Mouse (Mus musculus) skeletal muscle tissue, adult 2 months (tissue): ENCODE measurements around the gene Lipe.

ENCODE experiments used
- DNase-seq: peaks from one replicate; pipeline ENCODE4 v3.0.0-alpha.2; 2012; ENCODE audit warnings: low read depth, low spot score

Gene Lipe

DNA sequence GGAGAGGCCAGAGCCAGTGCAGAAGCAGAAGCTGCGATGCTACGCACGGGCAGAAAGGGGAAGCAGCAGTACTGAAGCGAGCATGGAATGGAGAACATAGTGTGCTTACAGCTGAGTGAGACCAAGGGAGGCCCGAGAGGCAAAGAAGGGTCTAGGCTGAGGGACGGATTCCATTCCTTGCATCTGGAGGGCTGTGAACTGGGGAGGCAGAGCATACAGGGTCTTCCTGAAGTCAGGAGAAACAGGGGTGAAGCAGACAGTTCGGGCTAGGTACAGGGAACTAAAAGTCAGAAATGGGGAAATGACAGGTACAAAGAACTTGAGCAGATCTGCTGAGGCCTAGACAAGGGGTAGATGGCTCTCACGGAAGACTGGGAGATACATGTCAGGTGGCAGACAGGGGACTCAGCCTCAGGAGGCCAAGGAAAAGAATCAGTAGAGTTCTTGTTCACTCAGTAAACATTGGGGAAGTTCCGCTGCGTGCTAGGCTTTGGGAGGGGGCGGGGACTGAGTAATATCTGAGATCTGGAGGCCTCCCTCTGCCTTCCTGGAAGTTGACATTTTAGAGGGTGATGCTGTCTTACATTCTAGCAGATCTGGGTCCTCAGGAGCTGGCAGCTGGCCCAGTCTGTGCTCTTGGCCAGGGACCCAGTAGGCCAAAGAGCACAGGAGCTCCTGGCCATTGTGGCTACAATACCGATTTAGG lies 12.5 kb downstream of the Lipe start:
- peak; percentile 85 for DNase-seq

DNA sequence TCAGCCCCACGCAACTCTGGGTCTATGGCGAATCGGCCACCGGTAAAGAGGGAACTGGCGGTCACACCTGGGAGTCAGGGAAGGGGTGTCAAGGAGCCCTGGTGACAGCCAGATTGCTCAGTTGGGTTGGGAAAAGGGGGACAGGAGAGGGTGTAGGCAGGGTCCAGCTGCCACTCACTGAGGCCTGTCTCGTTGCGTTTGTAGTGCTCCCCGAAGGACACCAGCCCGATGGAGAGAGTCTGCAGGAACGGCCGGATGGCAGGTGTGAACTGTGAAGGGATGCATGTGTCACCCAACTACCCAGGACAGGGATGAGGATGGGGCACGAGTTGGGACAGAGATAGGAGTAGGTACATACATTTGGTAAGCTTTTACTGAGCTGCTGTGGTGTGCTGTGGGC lies 13.3 kb downstream of the Lipe start:
- no peak for DNase-seq

DNA sequence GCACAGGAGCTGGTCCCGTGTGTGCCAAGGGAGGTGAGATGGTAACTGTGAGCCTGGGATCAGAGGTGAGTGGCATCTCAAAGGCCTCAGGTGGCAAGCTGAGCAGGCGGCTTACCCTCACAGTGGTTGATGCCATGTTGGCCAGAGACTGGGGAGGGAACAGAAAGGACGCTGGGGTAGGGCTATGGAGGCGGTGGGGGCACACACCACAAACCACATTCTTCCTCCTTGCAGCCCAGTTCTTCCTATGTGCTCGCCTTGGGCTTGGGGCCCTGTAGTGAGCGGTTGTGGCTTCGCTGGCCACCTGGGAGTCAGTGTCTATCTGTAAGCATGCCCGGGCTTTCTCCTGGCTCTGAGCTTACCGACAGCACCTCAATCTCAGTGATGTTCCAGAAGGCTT lies 13.7 kb downstream of the Lipe start:
- DNase-seq, result no peak

DNA sequence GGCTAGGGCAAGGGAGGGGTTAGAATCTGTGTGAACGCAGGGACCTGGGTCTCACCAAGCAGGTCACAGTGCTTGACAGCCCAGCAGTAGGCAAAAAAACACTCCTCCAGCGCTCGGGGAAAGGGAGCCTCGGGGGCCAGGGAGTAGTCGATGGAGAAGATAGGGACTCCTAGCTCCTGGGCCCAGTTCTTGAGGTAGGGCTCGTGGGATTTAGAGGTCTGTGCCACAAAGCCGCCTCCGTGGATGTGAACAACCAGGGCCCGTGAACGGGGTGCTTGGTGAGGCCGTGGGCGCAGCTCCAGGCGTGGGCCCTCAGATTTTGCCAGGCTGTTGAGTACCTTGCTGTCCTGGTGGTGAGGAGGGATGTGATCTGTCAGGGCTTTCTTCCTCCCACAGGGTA lies 14.2 kb downstream of the Lipe start:
- no peak for DNase-seq

DNA sequence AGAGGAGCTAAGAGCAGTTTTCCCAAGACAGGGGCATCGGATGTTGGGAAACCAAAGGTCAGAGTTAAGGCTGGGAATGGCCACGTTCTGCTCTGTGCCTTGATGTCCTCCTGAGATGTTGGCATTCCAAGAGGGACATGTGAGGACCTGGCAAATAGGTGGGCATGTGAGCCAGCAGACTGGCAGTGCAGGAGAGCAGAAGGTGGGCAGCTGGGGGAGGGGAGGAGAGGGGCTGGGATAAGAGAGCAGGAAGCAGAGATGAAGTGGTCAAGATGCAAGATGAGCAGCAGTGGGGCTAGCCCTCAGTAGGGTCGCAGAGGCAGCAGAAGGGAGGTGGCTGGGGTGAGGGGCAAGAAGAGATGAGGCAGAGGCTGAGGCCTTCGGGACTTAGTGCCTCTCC lies 14.6 kb downstream of the Lipe start:
- no peak for DNase-seq

DNA sequence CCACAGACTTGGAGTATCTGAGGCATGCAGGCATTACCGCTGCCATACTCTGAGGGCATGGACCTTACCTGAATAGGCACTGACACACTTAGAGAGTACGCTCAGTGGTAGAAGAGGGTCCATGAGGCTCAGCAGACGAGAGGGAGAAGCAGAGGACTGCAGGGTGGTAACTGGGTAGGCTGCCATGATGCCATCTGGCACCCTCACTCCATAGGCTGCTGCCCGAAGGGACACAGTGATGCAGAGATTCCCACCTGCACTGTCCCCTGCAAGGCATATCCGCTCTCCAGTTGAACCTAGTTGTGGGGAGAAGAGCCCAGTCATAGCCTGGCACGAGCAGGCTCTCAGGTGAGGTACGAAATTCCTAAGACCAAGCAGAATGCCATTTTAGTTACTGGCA lies 15.1 kb downstream of the Lipe start:
- DNase-seq, result no peak

DNA sequence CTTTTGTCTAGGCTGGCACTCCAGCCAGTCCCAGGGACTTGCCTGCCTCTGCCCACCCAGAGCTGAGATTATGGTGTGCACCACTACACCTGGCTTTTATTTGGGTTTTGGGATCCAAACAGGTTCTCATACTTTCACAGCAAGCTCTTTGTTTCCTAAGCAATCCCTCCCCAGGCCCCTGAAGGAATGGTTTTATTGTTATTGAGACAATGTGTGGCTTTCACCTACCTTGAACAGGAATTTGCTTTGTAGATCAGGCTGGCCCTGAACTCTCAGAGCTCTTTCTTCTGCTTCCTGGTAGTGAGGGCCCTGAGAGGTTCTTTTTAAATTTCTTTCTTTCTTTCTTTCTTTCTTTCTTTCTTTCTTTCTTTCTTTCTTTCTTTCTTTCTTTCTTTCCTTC lies 16.0 kb downstream of the Lipe start:
- DNase-seq, result no peak

DNA sequence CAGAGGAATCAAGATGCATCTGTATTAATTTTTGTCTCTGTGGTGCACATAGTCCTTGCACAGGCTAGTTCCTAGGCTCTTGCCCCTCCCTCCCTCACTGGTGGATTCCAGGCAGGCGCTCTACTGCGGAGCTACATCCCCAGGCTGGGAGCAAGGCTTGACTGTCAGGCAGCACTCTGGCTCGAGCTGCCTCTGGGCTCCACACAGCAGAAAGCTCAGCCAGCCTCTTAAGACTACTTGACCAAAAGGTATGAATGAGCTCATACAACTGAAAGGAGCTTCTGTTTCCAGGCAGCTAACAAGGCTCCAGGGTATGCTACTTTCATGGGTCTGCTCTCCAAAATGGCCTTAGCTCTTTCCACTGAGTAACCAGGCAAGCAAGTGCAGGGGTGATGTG lies 17.2 kb downstream of the Lipe start:
- no peak for DNase-seq

DNA sequence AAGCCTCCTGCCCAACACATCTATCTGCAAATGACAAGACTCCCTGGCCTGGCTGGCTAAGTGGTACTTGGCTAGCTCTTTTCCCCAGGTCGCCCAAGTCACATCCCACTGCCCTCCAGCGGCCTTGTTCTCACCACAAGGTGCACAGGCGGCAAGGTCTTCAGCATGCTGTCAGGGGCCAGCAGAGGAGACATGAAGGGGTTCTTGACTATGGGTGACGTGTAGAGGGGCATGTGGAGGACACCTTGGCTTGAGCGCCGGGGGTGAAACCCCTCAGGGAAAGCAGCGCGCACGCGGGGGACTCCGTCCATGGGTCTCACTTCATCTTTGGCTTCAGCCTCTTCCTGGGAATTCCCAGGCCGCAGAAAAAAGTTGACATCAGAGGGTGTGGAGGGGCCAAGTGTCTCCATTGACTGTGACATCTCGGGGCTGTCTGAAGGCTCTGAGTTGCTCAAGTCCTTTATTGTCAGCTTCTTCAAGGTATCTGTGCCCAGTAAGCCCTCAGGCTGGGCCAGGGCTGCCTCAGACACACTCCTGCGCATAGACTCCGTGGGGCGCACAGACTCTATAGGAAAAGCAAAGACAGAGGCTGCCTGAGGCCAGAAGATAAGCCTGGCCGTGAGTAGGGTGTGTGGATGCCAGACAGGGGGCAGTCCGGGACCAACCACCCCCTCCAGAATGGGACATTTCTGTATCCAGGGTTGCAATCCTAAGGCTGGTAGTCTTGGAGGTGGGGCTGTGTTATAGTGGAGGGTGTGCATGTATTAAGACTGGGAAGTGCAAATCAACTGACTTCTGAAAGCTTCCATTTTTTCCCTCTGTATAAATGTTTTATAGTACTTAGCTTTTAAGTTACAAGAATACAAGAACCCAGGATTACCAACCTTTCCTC lies 17.9 kb downstream of the Lipe start:
- no peak for DNase-seq

DNA sequence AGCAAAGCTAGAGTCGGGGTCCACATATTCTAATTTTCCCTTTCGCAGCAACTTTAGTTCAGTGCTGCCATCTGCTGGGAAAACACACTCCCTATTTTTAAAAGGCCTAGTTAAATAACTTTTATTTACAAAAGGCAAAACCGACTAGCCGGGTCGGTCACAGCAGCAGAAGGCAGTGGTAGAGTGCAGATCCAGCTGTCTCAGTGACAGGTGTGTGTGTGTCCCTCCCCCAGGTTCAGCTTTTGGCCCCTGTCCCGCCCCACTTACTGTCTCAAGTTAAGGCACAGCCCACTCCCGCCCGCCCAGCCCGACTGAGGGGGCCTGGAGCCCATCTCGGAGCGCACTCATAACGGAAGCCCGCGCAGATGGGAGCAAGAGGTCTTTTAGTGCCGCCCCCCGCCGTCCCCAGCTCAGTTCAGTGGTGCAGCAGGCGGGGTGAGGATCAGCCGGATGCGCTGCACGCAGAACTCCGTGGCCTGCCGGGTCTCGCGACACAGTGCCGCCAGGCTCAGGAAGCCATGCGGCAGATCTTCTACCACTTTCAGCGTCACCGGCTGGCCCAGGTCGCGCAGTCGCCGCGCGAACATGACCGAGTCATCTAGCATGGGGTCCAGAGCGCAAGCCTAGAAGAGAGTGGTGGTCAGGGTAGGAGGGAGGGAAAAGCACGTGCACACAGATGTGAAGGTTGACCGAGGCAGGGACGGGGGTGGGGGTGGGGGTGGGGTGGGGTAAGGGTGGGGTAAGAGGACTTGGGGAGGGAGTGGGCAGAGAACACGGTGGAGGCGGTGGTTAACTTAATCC lies 18.8 kb downstream of the Lipe start:
- no peak for DNase-seq

DNA sequence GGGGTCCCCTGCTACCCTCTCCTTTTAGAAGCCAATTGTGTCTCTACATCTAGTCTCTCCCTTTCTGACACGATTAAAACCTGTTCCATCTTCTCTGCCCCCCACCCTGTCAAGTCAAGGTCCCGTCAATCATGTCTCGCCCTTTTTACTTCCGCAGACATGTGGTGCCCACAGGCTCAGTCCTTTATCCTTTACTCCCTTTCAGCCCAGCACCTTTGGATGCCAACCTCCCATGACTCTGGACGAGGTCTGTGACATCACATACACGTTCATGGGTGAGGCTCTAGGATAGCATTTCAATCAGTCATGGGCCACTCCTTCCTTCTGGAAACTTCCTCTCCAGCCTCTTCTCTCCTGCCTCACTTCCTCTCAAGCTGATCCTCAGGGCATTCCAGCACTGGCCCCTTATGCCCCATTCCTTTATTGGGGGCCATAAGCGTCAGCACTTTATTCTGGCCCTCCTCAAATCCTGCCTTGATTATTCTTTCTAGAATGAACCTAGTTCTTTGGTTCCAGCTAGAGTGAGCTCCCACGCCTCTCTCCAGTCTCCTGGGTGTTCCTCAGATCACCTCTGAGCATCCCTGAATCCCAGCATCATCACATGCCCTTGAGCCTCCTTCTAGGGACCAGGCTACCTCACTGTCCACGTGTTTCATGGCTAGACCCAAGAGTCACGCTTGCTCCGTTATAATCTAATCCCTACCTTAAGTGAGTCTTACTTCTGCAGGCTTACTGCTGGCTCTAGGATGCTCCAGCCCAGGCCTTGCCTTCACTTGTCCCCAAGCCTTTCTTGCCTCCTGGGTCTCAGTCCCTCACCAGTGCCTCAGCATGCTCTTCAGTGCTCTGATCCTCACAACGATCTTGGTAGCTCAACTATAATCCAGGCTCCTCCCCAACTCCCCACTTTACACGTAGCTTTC lies 20.1 kb downstream of the Lipe start:
- DNase-seq, result no peak

DNA sequence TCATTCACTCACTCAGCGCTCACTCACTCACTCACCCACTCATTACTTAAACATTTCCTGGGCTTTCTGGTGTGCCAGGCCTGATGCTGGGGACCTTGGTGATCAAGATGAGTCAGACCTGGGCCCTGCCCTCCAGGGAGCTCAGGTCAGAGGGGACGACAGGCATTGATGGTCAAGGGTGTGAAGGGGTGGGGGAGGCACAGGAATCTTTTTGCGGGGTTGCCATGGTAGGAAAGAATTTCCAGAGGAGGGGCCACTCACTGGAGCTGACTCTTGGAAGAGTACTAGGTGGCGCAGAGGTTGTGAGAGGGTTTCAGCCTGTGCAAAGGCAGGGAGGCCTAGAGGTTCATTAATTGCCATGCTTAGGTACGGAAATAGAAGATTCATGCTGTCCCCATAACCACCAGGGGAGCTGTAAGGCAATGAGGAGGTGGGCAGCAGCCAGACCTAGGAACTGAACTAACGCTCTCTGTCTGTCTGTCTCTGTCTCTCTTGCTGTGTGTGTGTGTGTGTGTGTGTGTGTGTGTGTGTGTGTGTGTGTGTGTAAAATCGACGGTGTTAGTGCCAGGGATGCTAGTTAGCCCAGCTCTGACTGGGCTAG lies 21.3 kb downstream of the Lipe start:
- DNase-seq, result no peak

DNA sequence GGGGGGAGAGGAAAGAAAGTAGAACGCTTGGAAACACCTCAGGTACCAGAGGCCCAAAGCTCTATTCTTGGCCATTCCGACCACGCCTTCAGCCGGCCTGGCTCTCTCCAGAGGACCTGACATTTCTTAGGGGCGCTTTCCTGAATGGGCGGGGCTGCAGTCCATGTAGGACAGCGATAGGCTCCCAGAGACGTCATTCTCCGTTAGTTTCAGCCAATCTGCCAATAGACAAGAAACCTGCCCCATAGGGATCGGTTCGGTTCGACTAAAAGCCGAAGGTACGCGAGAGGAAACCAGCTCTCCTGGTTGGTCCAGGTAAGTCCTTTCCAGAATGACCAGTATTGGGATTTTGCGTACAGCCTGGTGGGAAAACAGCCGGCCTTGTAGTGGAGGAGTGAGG lies 22.0 kb downstream of the Lipe start:
- peak; percentile 80 for DNase-seq

DNA sequence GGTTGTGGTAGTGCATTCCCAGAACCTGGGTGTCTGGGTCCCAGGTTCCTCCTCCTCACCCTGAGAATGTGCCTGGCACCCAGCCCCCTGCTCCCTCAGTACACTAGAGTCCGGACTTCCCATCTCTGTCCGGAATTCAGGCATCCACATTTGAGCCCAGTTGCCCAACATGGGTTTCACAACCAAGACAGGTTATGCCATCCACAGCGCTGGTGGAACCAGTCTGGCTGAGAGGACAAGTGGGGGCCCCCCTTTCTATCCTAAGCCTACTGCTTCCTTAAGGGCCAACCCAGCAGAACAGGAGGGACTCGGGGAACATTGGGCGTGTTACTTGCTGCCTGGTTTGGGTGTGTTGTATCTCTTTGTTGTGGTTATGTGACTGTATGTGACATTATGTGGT lies 26.1 kb downstream of the Lipe start:
- no peak for DNase-seq

DNA sequence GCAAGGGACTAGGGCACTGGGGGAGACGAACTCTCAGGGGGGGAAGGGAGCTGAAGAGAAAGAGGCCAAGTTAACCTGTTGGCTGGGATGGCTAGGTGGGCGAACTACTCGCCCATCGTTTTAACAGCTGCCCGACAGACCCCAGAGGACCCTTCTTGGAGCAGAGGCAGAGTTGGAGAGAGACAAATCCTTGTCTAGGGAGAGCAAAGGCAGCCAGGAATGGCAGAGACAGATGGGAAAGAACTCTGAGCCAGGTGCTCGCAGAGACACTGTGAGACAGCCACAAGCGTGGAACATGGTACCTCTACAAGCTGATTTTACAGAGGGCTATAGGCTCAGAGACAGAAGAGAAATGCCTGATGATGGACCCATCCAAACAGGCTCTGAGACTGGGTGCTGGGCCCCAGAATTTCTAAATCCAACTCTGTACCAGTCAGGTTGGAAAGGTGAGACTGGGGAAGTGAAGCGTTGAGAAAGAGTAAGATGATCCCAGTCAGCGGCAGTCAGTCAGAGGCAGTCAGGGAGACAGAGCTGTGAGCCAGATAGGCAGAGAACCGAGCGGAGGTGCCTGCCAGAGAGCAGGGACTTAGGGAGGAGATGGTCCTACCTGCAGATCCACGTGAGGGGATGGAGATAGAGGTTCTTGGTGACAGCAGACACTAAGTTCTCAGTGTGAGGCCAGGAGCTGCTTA lies 29.3 kb downstream of the Lipe start, which contains the start of gene Cnfn:
Gene Cnfn, minus strand, starts transcription at position 667 of the 692 bp plus-strand sequence.
- DNase-seq, result no peak

DNA sequence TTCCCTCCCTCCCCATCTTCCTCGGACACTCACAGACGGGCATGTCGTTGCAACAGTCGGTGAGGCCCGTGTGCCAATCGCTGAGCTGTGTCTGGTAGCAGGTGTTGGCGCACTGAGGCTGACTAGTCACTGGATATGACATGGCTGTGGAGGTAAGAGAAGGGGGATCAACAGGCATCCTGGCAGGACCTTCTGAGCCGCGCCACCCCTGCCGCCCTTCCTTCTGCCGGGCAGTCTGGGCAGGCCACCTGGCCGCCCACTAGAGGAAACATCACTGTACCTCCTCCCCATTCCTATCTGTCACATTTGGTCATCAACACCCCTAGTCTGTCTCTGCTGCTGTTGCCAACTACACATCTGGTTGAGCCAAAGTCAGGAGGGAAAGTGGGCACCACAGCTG lies 30.2 kb downstream of the Lipe start:
- DNase-seq, result no peak

DNA sequence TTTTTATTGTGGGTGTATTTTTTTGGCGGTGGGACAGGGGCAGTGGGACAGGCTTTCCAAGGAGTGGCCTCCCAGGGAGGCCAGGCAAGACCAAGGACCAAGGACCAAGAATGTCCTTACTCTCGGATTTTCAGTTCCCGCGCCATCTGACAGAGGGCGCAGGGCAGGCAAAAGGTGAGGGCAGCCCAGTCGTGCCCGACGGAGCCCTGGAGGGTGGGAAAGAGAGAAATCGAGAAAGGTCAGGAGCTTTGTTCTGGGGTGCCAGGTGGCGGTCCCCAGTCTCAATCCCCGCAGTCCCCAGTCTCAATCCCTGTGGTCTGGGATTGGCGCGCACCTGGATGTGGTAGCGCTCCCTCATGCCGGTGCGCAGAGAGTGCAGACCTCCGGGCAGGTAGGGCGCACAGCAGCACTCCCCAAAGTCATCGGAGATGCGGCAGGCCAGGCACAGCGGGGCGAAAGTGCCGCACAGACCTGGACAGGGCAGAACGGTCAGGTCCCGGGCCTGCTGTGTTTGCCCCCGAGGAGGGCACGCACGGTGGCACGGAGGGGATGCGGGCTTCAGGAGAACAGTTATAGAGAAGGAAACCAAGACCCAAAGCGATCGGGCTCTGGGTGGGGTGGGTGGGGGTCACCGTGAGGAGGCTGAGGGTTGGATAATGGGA lies 30.7 kb downstream of the Lipe start:
- no peak for DNase-seq

DNA sequence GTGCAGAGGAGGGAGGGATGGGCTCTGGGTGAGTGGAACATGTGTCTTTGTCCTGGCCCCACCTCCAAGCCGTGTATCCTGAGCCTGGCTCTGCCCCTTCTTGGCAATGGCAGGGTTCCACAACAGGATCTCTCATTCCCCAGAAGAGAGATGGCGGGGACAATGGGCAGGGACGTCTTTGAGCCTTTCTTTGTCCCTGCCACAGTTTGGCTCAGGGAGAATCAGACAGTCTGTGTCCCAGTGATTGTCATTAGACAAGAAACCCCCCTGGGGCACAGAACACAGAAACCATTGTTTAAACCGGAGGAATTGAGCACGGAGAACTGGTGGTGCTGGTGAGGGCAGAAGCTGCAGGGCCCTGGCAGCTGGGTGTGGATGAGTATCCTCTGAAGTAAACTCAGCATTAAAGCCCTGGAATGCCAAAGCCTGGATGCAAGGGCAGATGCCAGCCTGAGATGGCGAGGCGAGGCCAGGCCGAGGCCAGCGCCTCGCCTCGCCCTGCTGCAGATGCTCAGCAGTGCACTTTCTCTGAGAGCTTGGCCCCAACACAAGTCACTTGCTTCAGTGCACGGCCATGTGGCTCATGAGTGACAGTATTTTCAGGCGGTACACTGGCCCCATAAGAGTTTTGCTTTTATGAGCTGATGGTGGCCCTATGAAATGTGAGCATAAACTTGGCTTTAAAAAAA lies 32.4 kb downstream of the Lipe start:
- no peak for DNase-seq

DNA sequence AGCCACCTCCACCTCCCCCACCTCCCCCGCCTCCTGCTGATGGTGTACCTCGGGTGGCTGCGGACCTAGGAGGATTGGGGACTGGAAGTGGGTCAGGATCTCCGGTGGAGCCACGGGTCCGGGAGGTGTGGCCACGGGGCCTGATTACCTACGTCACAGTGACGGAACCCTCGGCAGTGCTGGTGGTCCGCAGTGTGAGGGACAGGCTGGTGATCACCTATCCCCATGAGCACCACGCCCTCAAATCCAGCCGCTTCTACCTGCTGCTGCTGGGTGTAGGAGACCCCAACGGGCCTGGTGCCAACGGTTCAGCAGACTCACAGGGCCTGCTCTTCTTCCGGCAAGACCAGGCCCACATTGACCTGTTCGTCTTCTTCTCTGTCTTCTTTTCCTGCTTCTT lies 34.9 kb downstream of the Lipe start:
- no peak for DNase-seq
